Mouse (Mus musculus): ENCODE measurements around the gene Ism1. TPM values are rescaled to one million over a fixed set of nuclear protein-coding genes. Genes with fewer than 3 reads are reported as not detected.

Ism1 gene
- total RNA-seq, 2 experiments from 2014 or later = 0.93 to 2.0 TPM

DNA sequence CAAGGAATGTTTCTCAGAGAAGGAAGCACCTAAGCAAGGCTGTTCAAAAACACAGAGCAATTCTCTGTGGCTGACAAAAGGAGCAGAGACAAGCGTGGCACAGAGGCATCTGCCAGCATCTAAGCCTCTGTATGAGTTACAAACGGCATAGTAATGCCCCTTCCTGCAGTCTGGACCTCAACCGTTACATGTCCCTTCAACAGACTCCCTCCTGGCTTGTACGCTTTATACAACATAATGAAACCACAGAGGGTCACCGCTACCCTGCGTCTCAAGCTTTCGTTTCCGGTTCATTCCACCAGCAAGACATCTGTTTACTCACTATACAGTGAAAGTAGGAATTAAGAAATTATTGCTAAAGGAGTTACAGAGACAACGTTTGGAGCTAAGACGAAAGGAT, 34.1 kb downstream of the Ism1 start:
- DNase-seq (ENCODE audit: low spot score in 2 of 2) = no peak

DNA sequence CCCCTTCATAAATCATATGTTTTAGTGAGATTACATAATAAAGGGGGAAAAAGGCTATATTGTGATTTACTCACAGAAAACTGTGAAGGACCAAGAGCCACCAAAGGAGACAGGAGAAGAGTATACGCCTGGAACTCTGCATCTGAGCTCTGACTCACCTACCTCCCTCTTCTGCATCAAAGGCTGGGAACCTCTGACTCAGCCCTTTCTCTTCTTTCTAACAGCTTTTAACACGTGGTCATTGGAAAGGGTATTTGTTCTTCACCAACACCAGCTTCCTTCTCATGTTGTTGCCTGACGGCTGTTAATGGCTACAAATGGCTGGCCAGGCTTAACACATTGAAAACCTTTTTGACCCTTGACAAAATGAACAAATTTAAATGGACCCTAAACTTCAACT, 36.2 kb downstream of the Ism1 start:
- DNase-seq (ENCODE audit: low spot score in 2 of 2) = no peak

DNA sequence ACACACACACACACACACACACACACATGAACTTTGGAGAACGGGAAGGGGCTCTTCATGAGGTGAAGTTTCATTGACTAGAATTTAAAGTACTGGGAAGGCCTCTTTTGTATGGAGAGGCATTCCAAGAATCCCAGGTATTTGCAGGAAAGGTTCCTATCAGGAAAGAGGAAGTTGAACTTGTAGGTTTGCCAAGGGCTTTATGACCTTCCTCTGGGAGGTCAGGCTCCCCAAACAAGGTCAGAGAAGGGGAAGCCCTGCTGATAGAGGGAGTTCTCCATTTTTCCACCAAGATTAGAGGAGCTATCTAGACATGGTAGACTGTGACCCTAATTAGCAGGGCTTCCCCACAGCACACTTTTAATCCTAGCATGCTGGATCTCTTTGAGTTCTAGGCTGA, 39.8 kb downstream of the Ism1 start:
- no peak for DNase-seq (ENCODE audit: low spot score in 2 of 2)

DNA sequence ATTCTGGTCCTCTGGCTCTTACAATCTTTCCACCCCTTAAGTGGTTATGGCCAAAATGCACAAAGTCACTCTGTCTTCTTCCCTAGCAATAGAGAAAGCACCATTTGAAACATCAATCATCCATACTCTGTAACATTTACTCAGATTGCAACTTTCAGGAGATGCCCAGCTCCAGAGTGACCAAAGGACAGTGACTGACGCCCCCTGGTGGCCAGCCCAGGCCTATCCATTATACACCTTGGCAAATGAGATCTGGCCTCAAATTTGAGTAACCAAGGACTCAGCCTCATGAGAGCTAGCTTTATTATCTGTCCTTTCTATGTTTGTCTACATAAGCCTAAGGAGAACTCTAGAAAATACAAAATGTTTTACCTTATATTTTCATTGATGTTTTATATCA, 44.7 kb downstream of the Ism1 start:
- DNase-seq (ENCODE audit: low spot score in 2 of 2) = peak; percentile 19 to 41

DNA sequence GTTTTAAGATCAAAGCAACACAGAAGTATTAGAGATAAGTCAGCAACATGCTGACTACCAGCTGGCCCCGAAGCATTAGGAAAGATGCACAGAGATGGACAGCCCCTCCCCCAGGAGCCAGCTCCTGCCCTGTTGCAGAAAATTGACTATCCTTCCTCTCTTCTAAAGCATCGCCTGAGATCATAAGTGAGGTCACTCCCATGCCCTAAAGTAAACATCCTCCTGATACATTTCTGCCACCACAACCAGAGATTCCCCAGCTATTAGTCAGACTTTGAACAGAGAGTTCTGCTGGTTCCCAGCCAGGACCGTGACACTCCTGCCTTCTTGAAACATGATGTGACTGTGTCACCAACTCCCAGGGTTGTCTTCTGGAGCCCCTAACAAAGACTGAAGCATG, 45.3 kb downstream of the Ism1 start:
- DNase-seq (ENCODE audit: low spot score in 2 of 2) = no peak

DNA sequence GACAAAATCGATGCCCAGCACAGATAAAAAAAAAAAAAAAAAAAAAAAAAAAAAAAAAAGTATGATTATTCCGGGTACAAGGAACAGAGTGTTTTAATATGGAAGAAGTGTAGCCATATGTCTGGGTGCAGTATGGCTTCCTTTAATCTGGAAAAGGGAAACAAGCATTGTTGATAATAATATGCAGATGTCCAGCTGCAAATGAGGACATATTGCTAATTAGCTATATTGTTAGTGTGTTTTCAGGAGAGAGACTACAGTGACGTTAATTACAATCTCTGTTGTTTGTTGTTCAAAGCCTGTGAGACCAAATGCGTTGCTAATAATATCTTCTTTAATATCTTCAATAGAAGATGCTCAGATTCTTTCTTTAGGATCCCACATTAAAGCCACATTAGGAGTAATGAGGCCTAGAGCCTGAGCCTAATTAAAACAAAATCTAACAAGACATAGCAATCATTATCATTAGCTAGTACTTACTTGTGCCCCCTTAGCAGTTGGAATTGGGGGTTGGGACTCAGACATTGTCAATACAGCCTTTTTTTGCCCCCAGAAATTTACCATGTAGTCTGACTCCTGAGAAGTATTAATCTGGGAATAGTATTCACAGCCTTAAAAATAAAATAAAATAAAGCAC, 46.3 kb downstream of the Ism1 start:
- no peak for DNase-seq (ENCODE audit: low spot score in 2 of 2)

DNA sequence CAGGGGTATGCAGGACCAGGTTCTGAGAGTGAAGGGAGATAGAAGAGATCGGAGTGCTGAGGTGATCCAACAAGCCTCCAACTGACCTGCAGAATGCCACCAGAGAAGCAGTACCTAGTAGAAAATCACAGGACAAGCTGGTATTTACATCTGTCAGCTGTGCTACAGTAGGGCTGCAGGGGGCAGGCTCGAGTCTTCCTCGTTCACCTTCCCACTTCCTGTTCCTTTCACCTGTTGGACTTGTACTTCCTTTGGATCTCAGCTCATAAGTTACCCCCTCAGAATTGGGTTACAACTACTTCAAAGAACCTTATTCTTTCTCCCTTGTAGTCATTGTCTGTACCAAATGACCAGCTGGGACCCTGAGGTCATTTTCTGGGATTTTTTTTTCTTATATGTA, 47.4 kb downstream of the Ism1 start:
- no peak for DNase-seq (ENCODE audit: low spot score in 2 of 2)

DNA sequence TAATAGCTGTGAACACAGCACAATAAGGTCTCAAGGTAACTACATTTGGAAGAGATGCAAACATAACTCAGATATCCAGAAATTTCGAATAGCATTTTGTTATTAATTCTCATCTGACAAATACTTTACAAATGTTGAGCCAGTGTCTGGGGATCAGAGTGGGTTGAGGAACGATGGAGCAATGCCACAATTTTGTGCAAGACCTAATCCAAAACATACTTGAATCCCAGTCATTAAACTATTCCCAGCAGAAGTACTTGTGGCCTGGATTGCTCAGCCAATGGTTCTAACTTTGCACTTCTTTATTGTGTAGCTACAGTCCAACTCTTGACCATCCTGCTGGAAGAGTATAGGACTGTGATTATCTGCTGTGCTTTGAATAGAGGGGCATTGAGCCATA, 50.1 kb downstream of the Ism1 start:
- DNase-seq (ENCODE audit: low spot score in 2 of 2) = no peak

DNA sequence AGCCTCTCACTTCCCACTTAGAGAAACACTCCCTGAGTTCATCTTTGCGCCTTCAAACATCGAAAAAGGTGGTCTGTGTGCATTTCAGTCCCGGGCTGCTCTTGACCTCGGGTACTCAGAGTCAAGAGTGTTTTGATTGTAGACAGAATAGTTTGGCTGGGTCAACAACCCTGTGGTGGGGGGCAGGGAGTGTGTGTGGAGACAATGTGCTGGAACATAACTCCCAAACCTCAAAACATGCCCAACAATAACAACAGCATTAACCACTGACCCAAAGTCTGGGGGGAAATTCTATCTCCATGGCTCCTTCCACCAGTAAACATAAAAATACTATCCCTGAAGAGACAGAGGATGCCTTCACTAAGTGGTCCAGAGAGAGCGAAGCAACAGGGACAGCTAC, 51.4 kb downstream of the Ism1 start:
- no peak for DNase-seq (ENCODE audit: low spot score in 2 of 2)

DNA sequence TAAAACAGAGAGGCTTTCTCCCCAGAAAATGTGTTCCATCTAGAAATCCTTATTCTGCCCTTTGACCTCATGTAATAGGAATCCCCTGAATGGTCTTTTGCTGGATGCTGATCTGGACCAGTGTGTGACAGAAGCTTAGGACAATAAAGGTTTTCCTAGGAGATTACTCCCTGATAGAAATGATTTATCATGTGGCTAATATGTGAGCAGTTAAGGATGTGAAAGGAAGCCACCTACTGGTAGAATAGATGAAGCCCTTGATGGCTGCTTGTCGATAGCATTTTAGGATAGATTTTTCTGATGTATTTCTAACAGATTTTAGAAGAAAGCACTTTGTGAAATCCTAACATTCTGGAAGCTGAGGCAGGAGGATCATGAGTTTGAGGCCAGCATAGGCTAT, 64.4 kb downstream of the Ism1 start:
- DNase-seq (ENCODE audit: low spot score in 2 of 2) = no peak

DNA sequence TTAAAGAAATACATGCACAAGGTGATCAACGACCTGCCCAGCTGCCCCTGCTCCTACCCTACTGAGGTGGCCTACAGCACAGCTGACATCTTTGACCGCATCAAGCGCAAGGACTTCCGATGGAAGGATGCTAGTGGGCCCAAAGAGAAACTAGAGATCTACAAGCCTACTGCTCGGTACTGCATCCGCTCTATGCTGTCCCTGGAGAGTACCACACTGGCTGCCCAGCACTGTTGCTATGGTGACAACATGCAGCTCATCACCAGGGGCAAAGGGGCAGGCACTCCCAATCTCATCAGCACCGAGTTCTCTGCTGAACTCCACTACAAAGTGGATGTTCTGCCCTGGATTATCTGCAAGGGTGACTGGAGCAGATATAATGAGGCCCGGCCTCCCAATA, 79.0 kb downstream of the Ism1 start:
- DNase-seq (ENCODE audit: low spot score in 2 of 2) = no peak

DNA sequence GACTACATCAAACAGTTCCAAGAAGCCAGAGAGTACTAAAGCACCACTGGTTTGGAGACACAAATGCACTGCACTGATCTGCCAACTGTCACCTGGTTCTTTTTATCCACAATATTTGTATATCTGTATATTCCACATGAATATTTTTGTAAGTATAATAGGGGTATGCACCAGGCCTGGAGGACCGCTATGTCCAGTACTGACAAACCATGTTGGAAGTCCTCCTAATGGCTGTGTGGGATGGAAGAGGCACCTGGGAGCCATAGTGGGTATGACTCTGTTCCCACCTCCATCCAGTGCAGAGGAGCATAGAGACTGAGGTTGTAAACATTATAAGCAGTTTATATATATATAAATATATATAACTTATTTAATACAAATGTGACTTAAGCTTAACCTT, 79.5 kb downstream of the Ism1 start:
- DNase-seq (ENCODE audit: low spot score in 2 of 2) = no peak

DNA sequence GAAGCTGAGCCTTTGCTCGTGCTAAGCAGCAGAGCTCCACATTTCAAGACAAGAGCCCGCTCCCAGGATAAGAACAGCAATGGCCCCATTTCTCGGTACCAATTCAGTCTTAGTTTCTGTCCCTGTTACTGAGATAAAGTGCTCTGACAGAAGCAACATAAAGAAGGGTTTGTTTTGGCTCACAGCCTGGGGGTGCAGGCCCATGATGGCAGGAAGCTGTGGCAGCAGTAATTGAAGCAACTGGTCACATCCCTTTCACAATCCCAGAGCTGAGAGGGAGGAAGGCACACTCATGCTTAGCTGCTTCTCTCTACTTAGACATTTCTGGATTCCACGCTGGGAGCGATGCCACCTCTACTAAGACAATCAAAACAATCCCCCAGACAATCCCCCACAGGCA, 86.4 kb downstream of the Ism1 start:
- no peak for DNase-seq (ENCODE audit: low spot score in 2 of 2)

DNA sequence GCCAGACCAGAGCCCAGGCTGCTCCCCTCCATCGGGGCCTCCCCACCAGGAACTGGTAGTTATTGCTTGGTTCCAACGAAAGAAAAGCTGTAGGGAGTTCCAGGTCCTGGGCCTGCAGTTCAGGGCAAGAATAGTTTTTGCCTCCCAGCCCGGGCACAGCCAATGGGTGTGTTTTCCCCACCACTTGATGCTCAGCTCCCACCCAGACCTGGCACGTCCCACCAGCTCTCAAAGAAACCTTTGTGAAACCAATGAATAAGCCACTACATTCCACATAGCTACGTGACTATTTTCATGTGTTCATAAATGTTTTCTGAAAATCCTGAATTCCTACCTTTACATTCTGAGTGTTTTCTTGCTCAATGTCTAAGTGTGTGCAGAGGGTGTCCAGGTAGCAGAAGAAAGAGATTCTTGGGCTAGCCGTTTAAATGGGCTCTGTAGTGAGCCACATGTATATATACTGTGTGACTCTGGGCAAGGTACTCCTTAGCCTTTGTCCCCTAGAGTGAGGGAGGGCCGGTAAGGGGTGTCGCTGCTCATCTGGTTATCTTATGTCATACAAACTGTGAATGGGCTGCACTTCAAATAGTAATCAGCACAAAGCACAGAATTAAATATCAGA, 97.1 kb downstream of the Ism1 start:
- no peak for DNase-seq (ENCODE audit: low spot score in 2 of 2)

DNA sequence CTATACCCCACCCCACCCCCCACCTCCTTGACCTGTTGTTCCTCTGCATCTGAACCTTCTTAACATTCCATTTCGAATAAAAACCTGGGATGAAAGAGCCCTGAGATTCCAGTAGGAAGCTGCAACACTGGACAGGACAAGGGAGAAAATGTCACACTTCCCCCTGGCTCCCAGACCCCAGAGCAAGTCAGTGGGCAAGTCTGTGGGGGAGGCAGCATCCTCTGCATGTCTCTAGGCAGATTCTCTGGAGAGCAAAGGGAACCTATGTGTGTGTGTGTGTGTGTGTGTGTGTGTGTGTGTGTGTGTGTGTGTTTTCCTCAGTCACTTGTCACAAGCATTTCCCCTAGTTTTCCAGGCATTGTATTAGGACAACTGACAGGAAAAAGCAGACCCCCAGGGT, 98.7 kb downstream of the Ism1 start:
- no peak for DNase-seq (ENCODE audit: low spot score in 2 of 2)

DNA sequence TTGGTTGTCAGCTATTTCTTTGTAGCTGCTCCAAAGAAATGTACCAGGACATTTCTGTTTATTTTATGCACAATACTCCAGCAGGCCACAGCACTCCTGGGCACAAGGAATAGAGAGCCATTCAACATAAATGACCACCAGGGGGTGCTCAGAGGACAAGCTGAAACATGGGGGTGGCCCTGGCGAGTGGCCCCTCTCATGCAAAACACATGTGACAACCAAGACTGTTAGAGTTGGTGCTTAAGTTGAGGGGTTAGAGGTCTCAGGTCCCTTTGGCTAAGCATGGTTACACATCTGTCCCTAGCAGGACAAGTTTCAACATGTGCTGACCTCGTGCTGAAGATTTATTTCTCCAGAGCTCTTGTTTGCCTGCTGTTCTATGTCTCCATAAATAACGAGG, 100.3 kb downstream of the Ism1 start:
- no peak for DNase-seq (ENCODE audit: low spot score in 2 of 2)

DNA sequence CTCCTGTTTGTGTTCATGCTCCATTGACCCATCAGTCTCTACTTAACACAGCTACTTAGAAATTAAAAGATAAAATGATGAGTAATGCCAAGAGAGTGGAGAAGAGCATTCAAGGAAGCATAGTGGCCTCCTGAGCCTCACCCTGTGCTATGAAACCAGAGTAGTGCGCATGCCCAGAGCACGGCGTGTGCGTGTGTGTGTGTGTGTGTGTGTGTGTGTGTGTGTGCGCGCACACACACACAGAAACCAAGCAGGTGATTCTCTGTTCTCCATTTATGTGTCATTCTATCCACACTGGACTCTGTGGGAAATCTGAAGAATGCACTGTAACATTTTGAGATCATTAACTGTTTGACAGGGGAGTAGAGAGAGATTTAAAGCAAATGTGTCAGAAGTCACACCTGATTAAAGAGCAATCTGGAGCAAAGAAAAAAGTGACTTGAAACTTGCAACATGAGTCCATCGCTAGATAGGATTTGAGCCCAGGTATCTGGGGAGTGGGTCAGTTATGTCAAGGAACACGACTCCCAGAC, 105.4 kb downstream of the Ism1 start:
- DNase-seq (ENCODE audit: low spot score in 2 of 2) = no peak

DNA sequence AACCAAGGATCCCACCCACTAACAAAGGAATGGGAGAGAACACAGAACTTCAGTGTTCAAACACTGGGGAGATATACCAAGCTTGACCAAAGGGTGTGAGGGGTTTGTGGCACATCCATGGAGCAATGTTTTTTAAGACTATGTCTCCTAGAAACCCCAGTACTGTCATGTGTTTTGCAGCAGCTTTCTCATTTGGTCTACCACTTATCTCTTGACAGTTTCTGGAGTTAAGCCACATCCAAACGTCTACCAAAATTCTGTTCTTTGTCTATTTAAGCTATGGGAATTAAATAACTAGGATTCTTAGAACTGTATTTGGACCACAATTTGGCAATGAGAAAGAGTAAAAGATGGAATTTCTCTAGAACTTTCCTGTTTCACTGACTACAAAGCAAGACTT, 106.5 kb downstream of the Ism1 start:
- no peak for DNase-seq (ENCODE audit: low spot score in 2 of 2)

DNA sequence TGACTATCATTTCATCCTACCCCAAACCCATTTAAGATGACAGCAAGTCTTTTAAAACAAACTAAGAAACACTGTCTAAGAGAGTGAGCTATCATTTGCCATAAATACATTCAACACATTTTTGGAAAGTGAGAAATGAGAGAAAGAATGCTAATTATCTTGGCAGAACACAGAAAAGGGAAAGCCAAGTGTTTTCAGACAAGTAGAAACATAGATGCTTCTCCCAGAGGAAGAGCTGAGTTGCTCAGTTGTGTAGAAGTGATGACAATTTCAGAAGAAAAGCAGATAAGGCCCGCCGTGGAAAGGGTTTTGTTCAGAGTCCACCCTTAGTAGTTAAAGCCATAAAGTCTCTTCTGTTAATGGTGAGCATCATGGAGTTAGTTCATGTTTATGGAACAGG, 107.0 kb downstream of the Ism1 start:
- DNase-seq (ENCODE audit: low spot score in 2 of 2) = no peak

DNA sequence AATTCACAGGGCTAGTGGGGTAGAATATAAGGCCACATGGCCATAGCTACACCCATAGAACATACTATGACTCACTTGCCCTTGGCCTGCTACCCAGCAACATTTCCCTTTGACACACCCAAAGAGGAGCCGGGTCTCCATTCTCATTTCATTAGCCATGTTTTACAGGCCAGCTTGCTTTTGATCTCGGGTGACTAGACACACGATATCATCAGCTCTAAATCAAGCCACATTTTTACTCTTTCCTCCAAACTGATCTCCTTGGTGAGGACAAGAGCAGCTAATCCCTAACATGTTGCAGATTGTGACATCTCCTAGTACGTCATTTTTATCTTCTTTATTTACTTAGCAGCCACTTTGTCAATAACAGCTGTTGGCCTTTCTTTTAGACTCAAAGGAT, 110.7 kb downstream of the Ism1 start:
- DNase-seq (ENCODE audit: low spot score in 2 of 2) = no peak

DNA sequence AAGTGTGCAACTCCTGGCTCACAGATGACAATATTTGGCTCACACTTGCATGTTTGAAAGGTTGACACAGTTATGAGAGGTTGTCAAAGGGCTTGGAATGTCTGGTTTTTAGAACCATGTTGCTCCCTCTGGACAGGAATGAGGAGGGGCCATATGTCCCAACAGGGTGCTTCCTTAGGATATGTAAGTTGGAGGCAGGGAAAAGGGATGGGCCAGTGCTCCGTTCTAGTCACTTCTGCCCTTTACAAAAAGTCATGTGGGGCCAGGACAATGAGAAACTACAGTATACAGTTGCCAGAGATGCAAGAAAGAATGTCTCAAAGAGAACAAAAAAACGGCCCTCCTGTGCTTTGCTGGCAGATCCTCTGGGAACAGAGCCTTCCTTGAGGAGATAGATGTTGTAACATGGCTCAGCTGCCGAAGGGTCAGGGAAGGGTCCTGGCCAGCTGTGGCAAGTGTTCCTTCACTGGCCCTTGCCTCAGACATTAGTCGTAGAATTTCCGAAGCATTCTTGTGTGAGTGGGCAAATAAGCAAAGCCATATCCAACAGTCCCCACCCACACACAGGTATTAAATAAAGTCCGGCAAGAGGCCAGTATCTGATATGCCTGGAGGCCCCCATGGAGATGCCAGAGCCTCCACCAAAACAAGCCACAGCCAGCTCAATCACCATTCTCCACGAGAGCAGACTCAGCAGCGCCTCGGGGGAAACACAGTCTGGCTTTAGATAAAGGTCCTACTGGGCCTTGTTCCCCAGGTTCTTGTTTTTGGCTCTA, 114.6 kb downstream of the Ism1 start:
- DNase-seq (ENCODE audit: low spot score in 2 of 2) = no peak

DNA sequence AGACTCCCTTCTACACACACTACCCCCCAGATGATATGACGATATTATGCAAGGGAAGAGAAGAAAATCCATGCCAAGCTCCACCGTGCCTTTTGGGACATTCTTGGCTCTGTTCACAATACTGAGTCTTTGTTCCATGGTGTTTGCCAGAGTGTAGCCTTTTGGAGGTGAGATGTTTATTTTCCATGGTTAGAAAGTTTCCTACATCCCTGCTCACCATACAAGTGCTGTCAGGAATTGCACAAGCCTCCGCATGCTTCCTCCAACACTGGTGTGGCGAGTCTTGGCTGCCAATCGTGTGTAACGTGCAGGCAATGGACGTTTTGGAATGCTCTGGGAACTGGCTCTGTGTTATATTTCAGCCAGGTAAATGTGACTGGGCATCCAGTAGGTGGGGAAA, 126.1 kb downstream of the Ism1 start:
- DNase-seq (ENCODE audit: low spot score in 2 of 2) = no peak

DNA sequence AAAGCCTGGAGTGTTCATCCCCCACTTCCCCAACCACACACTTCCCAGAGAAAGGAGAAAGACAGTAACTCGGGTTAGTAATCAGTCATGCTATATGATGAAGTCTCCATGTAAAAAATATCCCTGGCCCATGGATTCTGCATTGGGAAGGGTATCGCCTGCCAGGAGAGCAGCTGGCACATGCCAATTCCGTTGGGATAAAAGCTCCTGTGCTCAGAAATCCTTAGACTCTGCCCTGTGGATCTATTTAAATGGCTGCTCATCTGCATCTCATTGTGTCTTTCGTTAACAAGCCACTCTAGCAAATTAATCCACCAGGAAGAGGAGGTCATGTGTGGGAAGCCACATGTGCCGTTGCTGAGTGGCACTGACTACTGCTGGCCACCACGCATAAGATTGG, 129.9 kb downstream of the Ism1 start:
- DNase-seq (ENCODE audit: low spot score in 2 of 2) = no peak
